Mouse (Mus musculus): ENCODE measurements around the gene Laptm5.
A peak's percentile ranks its signal among the peaks of the same experiment; 100 is the strongest.

Gene Laptm5

DNA sequence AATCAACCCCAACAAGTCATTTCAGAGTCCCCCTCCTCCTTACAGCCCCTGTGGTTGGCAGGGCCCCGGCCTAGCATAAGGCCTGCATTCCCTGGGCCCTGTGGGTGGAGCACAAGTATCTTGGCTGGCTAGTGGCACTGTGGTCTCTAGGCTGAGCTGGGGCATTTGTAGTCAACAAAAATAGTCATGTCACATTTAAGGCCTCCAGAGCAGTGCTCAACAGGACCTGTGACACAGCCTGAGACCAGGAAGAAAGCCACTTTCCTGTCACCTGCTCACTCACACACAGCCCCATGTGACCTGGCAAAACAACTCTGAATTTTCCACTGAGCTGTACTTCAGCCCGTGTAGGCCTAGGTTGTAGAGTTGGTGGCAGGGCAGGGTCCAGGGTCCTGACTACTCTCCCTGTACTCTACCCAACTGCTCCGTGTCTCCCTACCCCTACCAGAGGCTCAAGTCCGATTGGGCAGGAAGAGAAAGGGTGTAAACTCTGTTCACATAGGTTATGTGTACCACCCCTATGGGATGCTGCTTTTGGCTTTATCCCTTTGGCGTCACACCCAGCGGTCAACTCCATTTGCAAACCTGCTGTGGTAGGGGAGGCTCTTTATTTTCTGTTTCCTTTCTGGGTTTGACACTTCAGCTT, 13.0 kb upstream of the Laptm5 start:
- no peak for DNase-seq (ENCODE audit: low spot score)

DNA sequence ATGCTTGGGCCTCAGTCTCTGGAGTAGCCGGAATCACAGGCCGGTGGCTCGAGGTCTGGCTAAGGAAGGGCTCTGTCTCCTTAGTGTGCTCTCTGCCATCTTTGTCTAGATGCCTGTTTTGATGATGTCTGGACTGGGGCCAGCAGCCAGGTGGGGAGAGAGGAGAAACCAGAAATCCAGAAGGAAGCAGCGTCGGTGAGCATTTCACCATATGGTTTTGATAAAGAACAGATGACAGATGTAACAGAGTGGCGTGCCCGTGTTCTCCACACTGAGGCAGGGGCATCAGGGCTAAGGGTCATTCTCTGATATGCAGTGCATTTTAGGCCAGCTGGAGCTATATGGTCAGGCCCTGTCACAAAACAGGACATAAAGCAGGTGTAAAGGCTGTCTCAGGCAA, 12.2 kb upstream of the Laptm5 start:
- DNase-seq (ENCODE audit: low spot score), result no peak

DNA sequence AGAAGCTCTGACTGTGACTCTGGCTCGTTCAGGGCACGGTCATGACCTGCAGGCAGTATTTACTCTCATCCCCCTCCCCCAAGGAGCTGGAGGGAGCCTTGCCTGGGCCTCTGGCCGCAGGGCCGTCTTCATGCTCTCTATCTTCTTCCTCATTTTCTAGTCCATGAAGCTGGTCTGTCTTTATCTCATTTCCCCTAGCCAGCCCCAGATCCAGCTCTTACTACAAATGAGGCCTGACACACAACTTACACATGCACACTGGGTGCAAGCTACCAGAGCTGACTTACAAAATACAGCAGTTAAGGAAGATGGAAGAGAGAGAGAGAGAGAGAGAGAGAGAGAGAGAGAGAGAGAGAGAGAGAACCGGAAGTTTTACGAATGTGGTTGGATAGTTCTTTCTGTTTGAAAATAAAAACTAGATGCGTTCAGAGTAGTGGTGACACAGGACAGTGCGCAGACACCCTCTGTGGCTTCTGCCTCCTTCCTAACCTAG, 10.6 kb upstream of the Laptm5 start:
- no peak for DNase-seq (ENCODE audit: low spot score)

DNA sequence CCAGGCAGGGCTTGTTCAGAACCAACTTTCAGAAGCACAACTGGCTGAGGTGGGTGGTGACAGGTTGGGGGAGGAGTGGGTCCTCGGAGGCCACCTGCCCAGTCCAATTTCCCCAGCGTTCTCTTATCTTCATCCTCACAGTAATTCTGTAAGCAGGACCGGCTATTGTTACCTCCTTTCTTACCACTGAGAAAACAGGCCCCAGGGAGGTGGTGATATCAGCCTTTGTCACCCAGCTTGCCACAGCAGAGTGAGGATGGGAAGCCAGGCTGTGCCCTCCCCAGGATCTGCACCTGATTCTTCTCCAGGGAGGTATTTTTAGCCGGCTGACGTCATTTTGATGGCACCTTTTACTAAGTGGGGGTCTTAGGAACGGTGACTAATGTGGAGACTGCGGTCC, 7.9 kb upstream of the Laptm5 start:
- DNase-seq (ENCODE audit: low spot score), result no peak

DNA sequence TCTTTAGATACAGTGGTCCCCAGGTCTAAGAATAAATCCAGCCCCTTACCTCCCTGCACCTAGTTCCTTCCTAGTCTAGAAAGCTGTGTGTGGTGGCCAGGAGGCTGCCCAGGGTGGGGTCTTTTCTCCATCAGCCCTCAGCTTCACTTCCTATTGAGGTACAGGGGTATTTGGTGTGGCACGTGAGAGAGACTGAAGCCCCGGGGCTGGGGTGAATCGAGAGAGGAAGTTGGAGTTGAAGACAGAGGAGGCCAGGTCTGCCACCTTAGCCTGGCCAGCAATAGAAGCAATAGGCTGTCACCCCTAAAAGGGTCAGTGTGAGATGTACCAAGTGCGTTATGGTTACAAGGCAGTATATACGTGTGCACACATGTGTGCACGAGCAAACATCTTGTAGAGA, 7.0 kb upstream of the Laptm5 start:
- DNase-seq (ENCODE audit: low spot score), result no peak

DNA sequence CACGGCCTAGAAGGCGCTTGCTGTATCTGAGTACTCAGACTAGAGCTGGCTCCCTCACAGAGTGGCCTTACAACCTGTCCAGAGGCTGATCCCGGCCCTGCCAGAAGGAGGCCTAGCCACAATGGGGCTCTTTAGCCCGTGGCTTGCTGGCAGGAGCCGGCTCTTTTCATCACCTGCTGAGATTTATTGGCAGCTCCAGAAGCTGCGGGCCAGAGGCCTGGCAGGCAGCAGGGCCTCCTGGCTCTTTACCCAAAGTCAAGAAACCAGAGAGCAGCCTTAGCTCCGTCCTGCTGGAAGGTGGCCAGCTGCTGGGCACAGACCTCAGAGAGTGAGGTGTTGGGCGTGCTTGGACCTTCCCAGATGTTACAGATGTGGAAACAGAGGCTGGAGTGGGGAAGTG, 6.6 kb upstream of the Laptm5 start:
- DNase-seq (ENCODE audit: low spot score), result peak; percentile 59

DNA sequence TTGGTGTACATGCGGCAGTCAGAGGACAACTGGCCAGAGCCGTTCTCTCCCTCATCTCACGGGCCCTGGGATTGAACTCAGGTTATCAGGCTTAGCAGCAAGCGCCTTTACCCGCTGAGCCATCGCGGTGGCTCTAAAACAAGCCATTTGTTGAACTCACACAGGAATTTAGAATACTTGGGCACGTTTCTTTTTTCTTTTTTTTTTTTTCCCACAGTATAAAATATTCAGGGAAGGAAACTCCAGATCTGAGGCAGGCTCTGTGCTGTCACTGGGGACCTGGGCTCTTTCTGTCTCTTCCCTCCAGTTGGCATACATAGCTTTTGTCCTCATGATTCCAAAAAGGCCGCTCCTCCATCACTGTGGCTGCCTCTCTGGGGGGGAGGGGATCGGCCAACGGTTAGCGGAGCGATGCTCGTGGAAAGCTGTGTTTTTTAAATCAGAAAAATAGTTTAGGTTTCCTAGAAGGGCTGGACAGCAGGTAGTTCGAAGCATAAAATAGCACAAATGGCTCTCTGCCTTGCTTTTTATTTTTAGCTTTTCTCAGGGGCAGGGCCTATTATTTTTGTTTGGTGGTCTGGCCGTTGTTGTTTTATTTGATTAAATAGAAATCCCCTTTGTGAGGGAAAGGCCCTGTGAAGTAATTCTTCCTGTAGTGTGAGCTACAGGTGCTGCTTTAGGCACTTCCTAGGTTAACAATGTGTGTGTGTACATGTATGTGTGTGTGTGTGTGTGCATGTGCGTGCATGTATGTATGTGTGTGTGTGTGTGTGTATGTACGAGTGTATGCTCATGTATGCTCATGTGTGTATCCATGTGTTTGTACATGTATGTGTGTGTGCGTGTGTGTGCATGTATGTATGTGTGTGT, 5.5 kb upstream of the Laptm5 start:
- DNase-seq (ENCODE audit: low spot score), result no peak

DNA sequence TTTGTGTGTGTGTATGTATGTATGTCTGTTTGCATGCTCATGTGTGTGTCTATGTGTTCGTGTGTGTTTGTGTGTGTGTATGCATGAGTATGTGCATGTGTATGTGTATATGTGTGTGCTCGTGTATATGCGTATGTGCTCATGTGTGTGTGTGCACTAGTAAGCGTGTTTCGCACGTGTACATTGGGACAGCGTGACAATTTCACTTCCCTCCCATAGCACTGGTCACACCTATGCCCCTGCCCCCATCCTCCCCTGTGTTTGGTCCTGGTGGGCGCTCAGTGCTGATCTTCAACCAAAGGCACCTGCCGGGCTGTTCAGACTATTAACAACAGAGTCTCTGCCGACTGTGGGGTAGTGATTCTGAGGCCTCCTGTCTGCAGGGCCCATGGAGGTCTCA, 4.8 kb upstream of the Laptm5 start:
- no peak for DNase-seq (ENCODE audit: low spot score)

DNA sequence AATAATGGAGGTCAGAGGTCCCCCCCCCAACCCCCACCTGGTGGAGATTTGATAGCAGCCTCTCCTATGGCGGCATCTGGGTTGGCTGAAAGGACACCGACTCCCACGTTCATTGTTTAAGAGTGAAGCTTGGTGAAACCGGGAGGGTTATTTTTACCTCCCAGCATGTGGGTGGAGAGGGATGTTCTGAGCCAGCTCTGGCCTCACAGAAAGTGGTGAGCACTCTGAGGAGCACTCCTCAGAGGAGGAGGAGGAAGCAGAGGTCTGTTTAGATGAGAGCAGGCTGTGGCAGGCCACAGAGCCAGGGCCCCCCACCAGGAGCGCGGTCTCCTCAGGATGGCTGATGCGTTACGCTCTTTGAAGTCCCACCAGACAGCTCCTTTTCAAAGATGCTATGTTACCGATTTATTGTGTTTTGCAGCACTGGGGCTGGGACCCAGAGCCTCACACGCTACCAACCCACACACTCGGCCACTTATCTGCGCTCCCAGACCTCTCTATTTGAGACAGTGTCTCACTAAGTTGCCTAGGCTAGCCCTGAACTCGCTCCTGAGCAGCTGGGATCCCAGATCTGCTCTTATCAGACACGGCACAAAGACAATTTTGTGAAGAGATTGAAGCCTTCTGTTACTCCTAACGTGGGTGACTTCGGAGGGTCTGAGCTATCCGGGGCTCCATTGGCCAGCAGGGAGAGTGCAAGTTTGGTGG, 3.6 kb upstream of the Laptm5 start:
- no peak for DNase-seq (ENCODE audit: low spot score)

DNA sequence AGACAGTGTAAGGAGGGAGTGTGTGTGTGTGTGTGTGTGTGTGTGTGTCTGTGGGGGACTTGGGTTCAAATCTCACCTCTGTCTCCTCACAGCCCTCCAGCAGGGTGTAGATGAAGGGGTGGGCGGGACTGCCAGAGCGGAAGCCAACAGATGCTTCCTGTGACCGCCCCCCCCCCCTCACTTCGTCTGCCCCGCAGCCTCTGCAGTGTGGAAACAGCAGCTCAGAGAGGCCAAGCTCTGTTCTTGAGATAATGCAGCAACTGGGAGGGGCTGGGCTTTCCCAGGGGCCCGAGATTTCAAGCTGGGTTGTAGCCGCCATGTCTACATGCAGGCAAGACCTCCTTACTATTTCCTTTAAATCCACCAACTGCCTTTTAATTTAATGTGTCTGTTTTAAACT, 2.3 kb upstream of the Laptm5 start:
- DNase-seq (ENCODE audit: low spot score), result no peak

DNA sequence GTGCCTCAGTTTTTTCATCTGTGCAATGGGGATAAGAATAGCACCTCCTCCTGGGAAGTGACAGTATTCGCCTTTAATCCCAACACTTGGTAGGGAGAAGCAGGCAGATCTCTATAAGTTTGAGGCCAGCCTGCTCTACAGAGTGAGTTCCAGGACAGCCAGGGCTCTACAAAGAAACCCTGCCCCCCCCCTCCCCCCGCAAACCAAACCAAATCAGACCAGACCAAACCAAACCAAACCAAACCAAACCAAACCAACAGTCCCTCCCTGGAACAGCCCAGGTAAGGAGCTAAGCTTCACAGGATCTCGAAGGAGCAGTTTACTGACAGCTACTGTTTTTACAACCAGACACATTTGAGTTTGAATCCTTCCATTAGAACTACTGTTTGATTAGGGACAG, 299 bp upstream of the Laptm5 start:
- DNase-seq (ENCODE audit: low spot score), result no peak

DNA sequence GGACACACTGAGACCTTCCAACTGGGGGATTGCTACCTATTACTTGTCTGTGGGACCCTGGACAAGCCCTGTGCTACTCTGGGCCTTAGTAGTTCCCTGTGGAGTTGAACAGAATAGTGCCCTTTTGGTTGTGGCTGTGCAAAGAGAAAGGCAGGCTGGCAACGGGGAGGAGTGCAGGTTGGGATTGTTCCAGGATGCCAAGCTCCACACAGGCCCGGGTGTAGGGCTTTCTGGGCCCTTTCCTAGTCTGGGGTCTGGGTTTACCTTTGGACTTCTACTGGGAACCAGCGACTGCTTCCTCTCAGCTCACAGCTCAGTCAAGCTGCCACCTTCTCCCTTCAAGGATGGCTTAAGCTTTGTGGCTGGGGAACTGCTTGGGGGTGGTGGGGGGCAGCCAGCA, 586 bp downstream of the Laptm5 start:
- no peak for DNase-seq (ENCODE audit: low spot score)

DNA sequence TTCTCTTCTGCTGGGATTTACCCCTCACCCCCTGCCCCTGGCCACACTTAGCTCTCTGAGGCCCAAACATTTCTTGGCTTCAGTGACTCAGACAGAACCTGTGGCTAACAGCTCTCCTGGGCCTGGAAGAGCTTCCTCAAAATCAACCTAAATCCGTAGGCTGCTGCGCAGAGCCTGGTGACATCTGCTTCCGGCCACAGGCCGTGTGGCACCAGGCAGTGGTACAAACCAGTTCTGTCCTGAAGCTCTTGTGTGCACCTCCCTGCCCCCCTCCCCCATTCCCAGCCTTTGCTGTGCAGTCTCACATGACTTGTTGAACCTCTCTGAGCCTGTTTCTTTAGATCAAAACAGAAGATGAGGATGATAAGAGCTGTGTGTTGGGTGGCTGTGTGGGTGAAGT, 1.1 kb downstream of the Laptm5 start:
- no peak for DNase-seq (ENCODE audit: low spot score)

DNA sequence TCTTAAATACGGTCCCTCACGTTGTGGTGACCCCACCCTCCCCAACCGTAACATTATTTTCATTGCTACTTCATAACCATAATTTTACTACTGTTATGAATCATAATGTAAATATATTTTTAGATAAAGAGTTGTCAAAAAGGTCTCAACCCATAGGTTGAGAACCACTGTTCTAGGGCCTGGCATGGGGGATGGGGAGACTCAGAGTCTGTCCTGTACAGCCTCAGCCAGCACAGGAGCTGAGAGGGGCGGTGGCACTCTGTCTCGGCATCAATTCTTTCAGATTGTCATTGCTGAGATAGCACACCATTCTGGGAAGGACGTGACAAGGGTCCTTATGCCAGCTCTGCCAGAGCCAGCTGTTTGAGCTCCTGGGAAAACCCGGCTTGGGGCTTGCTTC, 1.6 kb downstream of the Laptm5 start:
- DNase-seq (ENCODE audit: low spot score), result no peak

DNA sequence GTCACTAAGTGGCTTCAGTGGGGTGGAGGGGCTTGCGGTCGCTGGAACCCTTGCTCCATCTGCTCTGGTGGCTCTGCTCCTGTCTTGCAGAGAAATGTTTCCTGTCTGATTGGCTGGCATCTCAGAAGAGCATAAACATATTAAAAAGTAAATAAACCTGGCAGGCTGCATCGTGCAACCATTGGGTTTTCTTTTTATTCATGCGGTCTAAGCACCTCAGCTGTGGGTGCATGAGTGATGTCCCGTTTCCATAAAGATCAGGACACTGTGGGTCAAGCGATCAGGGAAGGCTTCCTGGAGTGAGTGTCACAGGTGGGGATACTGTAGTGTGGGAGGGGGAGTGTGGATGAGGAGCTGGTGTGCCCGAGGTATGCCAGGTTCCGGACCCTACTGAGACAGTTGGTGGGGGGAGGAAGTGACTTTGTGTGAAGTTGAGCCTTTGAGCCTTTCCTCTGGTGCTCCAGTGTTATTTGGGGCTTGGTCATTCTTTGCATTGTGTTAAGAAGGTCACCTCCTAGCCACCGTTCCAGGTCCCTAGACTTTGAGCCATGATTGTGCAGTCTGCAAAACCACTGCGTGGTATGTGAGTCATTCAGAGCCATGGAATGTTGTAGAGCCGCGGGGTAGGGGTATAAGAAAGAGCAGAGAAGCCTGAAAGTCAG, 2.2 kb downstream of the Laptm5 start:
- DNase-seq (ENCODE audit: low spot score), result no peak

DNA sequence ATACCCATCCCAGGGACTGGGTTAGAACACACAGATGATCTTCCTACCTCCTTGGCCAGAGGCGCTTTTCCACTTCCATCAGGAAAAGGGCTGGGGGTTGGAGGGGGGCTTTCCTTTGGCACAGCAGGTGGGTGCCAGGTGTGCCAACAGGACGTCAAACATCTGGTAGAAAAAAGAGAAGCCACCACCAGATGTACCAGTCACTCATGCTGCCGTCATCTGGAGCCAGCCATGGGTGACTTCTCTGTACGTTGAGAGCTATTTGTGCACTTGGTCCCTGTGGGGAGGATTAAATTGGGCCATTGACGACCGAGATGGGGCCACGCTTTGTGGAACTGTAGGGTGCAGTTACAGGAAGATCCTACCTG, 2.7 kb downstream of the Laptm5 start:
- DNase-seq (ENCODE audit: low spot score), result no peak

DNA sequence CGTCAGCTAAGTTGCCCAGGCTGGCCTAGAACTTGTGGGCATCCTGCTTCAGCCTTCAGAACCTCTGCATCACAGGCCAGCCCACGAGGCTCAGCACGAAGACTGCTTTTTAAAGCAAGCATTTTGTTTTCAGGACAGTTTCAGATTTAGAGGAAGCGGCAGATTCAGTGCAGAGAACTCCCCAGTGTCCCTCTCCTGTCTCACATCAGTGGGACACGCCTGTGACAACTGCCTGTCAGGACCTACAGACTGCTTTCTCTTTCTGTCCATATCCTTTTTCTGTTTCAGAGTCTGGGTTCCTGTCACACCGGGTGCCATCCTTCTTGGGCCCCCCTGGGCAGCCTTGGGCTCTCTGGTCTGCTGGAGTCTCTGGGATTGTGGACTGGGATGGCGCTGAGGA, 3.7 kb downstream of the Laptm5 start:
- DNase-seq (ENCODE audit: low spot score), result no peak

DNA sequence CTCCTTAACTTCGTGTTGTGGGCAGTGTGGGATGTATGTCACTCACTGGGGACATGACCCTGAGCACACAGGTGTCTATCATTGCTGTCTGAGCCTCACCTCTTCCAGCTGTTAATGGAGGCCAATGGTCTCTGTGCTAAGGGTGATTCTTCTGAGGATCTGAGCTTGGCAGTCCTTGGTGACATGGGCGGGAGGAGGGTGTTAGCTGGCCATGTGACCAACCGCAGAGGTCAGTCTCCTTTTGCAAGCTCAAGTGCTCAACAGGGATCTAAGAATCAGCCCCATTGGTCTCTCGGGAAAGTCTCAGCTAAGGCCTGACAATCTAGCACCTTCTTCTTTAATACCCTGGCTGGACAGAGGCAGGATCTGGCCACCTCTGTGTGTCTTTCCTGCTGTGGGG, 4.6 kb downstream of the Laptm5 start:
- DNase-seq (ENCODE audit: low spot score), result no peak

DNA sequence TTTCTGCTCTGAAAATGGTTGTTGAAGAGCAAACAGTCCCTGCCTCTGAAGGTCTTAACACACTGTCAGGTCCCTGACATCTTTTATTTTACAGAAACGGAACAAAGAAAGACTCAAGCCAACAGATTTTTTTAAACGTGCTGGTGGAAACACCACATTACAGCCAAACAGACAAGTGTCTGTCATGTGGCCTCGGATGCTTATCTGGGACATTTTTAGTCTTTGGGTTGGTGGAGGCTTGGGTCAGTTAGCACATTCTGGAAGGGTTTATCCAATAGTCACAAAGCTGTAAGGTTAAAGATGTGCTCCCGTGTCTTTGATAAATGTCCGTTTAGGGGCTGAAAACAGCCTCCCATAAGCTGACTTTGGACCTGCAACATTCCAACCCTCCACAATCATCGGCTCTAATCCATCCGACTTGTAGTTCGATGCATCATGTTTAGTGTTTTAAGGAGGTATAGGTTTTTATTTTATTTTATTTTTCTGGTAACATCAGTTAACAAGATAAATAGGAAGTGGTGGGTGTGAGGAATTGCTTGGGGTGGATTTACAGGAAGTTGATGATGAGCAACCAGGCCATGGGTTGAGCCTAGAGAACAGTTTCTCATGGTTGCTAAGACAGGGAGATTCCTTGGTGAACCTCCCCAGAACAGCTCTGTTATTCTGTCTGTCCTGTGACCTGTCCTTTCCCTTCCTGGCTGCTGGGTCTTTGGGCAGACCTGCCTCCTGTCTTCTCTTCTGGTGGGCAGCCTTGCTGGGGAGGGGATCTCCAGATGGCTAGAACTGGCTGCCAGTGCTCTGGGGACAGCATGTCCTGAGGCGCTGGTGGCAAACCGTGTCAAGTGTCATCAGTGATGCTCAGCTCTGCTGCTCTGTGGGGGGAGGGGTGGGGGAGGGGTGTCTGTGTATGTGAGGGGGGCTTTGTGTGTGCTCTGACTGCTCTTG, 6.2 kb downstream of the Laptm5 start:
- no peak for DNase-seq (ENCODE audit: low spot score)

DNA sequence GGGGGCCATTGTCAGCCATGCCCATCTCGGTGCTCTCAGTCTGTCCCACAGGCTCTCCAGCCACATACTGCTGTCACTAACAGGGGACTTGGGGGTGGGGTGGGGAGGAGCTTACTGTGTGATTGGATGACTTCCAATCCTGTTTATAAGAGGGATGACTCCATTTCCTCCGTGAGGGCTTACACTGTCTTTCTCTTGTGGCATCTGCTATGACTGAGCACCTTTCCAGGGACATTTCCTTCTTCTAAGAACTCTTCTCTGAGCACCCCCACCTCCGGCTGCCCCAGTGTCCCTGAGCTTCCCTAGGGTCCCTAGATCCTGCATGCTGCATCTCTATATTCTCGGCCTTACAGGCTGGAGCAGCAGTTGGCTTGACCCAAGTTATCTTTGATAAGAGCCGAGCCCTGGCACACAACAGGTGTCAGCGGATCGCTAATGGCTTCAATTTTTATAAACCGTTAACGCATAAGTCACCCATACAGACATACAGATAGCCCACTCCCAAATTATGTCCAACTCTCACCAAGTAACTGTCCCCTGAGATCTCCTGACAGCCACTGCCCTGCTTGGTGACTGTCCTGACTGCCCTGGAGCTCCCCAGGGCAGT, 6.9 kb downstream of the Laptm5 start:
- no peak for DNase-seq (ENCODE audit: low spot score)

All from adipocyte (in vitro differentiated cells).